Mouse (Mus musculus): ENCODE data around the gene Fem1a.
"Not testable (repeated sequence)": the region's sequence is repeated elsewhere in the genome, so short reads cannot be mapped to it uniquely, and the experiment has no call there.

The Fem1a gene

DNA sequence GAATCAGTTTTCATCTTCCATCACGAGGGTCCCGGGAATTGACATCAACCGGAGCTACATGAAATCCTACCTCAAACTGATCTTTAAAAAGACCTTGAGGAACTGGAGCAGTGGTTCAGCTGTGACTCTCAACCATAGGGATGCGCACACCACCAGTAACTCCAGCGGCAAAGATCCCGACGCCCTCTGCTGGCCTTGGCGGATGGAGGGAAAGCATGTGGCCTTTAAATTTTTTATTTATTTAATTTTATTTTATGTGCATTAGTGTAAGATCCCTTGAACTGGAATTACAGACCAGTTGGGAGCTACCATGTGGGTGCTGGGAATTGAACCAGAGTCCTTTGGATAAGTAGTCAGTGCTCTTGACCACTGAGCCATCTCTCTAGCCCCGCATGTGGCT, 1.2 kb upstream of the Fem1a start:
- DNase-seq (ENCODE audit: low spot score): peak; percentile 75

DNA sequence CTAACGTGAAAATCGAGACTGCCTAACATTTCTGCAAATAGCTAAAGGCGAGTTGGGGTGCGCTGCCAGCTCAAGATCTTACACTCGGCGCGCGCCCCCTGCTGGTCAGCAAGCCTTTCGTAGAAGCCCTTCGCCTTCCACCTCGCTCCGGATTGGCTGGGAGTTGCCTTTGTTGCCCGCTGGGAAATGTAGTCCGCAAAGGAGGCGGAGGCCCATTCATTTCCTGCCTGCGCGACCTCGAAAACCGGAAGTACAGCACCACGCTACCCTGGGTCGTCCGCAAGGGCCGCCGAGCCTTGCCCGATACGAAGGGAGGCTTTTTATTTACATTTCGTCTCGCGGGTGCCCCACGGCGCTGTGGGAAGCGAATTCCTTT, 759 bp upstream of the Fem1a start:
- DNase-seq (ENCODE audit: low spot score): peak; percentile 99

- DNase-seq (ENCODE audit: low spot score): no peak
Observed at GRCm38 (mm10) chr17:56257181-56257894, 728 bp downstream of the Fem1a start.

- not testable (repeated sequence) for DNase-seq (ENCODE audit: low spot score)
Observed at GRCm38 (mm10) chr17:56258269-56258668, 1.7 kb downstream of the Fem1a start.

DNA sequence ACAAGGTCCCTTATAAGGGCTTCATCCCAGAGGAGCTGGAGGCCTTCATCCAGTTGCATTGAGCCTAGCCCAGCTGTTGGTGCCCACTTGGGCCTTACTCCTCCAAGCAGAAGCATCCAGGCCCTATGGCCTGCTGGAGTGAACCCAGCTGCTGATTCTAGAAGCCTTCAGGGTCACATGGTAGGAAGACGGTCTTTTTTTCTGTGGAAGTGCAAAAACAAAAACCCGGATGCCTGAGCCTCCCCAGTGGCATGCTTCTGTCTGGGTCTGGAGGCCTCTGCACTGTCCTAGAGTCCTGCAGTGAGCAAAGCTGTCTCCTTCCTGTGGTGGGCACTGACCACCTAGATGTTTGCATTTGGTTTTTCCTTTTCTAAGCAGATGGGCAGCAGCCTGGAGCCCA, 2.2 kb downstream of the Fem1a start:
- DNase-seq (ENCODE audit: low spot score): not testable (repeated sequence)

- DNase-seq (ENCODE audit: low spot score): no peak
Observed at GRCm38 (mm10) chr17:56259301-56260037, 2.9 kb downstream of the Fem1a start.

- DNase-seq (ENCODE audit: low spot score): no peak
Observed at GRCm38 (mm10) chr17:56261166-56261565, 4.6 kb downstream of the Fem1a start.

- DNase-seq (ENCODE audit: low spot score): no peak
Observed at GRCm38 (mm10) chr17:56262645-56263094, 6.1 kb downstream of the Fem1a start.

DNA sequence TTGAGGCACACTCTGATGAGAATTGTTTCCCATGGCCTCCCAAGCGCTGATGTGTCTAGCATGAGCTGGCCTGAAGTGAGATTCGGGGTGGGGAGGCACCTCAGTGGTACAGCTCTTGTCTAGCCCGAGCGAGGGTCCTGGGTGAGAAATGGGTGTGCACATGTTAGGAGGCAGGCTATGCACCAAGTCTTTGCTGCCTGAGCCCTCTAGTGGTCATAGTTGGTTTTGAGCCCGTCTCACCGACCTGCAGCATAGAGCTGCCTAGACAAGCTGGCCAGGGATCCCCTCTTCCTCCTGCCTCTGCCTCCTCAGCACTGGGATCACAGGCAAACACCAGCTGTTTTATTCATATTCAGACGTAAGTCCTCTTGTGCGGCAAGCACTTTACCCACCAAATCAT, 7.4 kb downstream of the Fem1a start:
- peak; percentile 83 for DNase-seq (ENCODE audit: low spot score)

GRCm38 (mm10) chr17:56265011-56265410, 8.4 kb downstream of the Fem1a start:
- DNase-seq (ENCODE audit: low spot score): no peak

- DNase-seq (ENCODE audit: low spot score): no peak
Observed at GRCm38 (mm10) chr17:56265869-56266268, 9.3 kb downstream of the Fem1a start.

- DNase-seq (ENCODE audit: low spot score): no peak
Observed at GRCm38 (mm10) chr17:56266271-56266670, 9.7 kb downstream of the Fem1a start.

GRCm38 (mm10) chr17:56269153-56269630, 12.6 kb downstream of the Fem1a start:
- DNase-seq (ENCODE audit: low spot score): peak; percentile 50

DNA sequence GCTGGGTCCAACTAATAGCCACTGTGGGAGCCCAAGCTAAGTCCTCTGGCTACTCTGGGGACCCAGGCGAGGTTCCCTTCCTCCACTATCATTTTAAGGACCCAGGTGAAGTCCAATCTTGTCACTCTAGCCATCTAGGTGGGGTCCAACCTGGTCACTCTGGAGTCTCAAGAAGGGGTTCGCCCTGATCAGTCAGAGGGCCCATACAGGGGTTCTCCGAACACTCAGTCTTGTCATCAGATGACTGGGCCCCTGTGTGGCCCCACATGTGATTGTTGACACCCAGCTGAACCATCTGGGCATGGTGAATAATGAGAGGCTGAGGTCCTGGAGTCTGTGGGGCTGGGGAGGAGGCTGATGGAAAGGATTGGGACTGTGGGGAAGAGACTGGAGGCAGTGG, 13.1 kb downstream of the Fem1a start:
- DNase-seq (ENCODE audit: low spot score): no peak

DNA sequence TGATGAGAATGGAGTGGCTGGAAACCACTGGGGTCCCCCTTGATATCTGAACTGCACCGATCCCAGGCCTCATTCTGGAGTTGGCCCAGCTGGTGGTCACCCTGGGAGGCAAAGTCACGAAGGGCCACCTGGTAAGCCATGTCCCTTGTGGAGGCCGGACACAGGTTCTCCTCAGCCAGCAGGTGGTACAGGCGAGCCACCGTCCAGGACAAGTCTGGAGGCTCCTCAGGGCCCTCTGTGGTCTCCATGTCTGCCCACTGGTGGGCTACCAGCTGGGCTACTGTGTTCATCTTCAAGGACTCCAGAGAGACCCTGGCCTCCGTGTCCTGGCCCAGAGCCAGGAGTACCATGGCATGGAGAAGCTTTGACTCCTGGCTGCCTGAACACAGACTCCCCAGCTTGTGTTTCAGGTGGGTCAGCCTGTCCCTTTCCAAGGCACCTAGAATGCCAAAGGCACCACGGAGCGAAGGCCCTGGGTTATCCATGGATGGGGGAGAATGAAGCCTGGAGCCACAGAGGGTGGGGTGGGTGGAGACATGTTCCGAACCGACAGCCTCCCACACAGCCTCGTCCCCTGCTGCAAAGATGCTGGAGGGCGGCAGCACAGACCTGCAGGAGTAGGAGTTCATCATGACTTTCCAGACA, 15.1 kb downstream of the Fem1a start:
- peak; percentile 49 for DNase-seq (ENCODE audit: low spot score)

- DNase-seq (ENCODE audit: low spot score): peak; percentile 50
Observed at GRCm38 (mm10) chr17:56272644-56273043, 16.0 kb downstream of the Fem1a start.

DNA sequence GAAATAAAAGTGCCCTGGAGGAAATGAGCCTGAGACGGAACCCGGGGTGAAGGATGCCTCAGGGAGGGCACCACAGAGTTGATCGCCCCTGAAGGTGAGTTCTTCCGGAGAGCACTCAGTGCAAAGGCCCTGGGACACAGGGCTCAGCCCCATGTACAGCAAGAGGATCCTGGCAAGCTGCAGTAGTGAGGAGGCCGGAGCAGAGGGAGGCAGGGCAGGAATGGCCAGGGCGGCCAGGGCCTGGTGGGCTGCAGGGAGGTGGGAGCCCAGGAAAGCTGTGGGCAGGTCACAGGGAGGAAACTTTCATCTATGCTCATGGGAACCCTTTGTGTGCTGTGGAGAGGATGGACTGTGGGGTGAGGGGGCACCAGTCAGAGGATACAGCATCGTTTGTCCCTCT, 16.9 kb downstream of the Fem1a start:
- DNase-seq (ENCODE audit: low spot score): no peak

DNA sequence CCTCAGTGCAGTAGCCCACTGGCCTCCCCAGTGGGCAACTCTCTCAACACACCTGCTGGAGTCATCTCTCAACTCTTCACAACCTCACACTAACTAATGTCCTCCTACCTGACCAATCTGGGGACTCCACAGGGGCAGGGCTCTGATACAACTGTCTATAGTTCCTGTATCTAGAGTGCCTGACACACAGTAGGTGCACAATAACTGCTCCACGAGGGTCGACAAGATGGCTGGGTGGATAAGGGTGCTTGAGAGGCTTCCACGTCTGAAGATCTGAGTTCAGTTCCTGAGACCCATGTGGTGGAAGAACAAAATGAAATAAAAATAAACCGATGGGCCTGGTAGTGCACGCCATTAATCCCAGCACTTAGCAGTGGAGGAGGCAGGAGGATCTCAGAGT, 17.4 kb downstream of the Fem1a start:
- DNase-seq (ENCODE audit: low spot score): no peak

GRCm38 (mm10) chr17:56275842-56276480, 19.4 kb downstream of the Fem1a start:
- DNase-seq (ENCODE audit: low spot score): no peak

GRCm38 (mm10) chr17:56276643-56277566, 20.3 kb downstream of the Fem1a start, which contains the start of gene Ticam1:
Ticam1 (minus strand) TSS chr17:56276786.
- peak; percentile 84 for DNase-seq (ENCODE audit: low spot score)

GRCm38 (mm10) chr17:56277567-56277893, 20.9 kb downstream of the Fem1a start:
- no peak for DNase-seq (ENCODE audit: low spot score)
